Mouse (Mus musculus) erythroblast, adult 5-6 weeks (primary cell): Measurements from ENCODE around the gene Cd2. TPM values are rescaled to one million over a fixed set of nuclear protein-coding genes. Genes with fewer than 3 reads are reported as not detected.

ENCODE experiments used
- ATAC-seq: replicated peaks from 2 replicates; pipeline ENCODE4 v1.8.0; 2016; ENCODE audit warnings: moderate number of reproducible peaks, mild to moderate bottlenecking, moderate TSS enrichment, inconsistent platforms; ENCODE audit not compliant: poor library complexity, low FRiP score, severe bottlenecking
- total RNA-seq, 2 experiments: library from RNA; stranded (forward) in 1 of 2; stranded (reverse) in 1 of 2; fragments of 150-400 nt in 1 of 2; fragments of 200-764, 138-1000 nt in 1 of 2; gene quantifications; 2 replicates each; pipeline versions ENCODE4 v1.2.3 to v1.2.4; 2015 to 2017; ENCODE audit warnings: low replicate concordance in 2 of 2

The Cd2 gene
- total RNA-seq, 2 experiments from 2014 or later = not detected

- no peak for ATAC-seq
Observed at GRCm38 (mm10) chr3:101276501-101277320, 11.0 kb downstream of the Cd2 start.

DNA sequence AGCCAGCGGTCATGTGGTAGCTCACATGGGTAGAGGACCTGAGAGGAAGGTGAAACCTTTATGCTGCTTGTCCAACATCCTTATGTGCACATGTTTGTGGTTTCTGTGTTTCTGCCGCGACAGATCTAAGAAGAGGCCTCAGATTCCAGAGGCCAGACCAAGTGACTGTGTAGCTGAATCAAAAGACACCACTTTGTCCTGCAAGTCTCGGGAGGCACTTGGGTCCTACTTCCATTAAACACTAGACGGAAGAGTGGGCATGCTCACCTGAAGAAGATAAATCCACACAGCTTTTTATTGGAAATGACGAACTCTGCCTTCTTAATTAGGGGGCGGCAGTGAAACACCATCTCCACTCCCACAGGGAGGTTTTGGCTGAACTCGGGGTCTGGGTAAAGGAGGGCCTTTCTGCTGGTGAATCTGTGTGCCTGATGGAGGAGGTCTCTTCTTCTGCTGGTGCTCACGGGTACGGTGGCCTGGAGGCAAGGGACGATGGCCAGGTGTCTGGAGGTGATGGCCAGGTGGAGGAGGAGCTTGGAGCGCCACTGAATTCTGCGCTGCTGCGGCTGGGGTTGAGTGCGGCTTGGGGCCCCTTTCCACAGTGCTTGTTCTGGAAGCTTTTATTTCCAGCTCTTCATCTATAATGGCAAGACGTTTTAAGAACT, 12.0 kb downstream of the Cd2 start:
- ATAC-seq = no peak

DNA sequence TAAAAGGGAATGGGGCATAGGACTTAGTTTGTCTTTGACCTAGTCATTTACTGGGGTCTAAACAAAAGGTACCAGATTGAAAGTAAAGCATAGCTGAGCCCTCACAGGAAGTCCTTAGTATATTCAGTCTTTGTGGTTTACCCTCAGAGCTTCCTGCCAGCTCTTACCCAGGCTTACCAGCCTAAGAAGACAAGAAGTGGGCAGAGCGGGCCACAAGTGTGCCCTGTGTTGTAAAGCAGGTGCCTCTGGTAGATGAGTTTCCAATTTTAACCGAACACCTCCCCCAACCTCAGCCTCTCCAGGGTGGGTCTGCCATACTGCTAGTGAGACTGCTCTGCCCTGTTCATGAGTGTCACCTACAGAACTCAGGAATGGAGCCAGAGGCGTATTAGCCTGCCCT, 12.9 kb downstream of the Cd2 start:
- ATAC-seq = no peak

- no peak for ATAC-seq
Observed at GRCm38 (mm10) chr3:101274041-101274770, 13.5 kb downstream of the Cd2 start.

GRCm38 (mm10) chr3:101272166-101272565, 15.6 kb downstream of the Cd2 start:
- no peak for ATAC-seq

GRCm38 (mm10) chr3:101270833-101271232, 16.9 kb downstream of the Cd2 start:
- ATAC-seq = no peak

GRCm38 (mm10) chr3:101268361-101268760, 19.4 kb downstream of the Cd2 start:
- no peak for ATAC-seq

DNA sequence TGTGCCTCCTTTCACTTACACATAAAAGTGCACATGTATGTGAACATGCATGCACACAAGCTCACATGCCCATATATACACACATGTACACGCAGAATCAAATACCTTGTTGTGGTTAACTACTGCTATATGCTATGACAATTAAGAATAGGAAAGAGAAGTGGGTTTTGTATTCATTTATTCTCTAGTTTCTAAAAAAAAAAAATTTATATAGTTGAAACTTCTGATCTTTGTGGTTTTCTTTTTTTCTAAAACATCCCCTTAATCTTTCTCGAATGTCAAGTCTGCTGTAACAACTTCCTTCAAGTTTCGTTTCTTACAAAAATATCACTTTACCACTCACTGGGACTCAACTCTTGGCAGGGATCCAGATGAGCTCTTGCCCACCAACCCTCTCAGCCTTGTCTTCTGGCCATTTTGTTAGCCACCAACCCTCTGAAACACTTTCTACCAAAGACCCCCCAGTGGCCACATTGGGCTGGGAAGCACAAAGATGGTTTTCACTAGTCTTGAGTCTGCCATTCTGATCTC, 22.1 kb downstream of the Cd2 start:
- ATAC-seq = no peak

DNA sequence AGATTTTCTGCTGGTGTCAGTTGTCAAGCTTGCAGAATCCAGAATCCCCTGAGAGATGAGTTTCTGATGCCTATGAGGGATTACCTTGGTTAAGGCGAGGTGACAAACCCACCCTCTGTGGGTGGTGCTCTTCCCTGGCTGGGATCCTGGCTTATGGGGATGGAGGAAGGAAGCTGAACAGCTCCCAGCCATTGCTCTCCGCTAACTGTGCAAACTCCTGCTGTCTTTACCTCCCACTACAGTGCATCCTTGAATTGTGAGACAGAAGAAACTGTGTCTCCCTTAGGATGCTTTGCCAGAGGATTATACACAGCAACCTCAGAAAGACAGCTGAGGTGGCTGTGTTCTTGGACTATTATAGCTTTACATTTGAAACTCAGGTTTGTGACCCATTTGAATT, 28.8 kb downstream of the Cd2 start:
- no peak for ATAC-seq

DNA sequence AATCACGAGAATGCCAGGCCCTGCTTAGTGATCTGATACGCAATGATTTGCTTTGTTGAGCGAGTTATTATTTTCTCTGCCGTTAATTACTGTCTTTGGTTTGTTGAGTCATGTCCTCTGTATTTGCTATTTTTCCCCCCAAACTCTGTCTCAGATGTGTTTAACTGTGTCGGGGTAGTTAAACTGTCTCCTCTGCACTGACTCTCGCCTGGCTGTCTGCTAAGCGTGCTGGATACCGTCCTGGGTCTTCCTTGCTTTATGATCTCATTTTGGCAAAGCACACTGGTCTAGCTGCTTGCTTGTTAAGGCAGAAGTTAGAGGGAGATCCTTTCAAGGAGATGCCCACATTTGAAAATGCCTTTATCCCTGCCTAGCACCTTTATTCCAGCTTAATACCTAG, 31.6 kb downstream of the Cd2 start:
- ATAC-seq = no peak

DNA sequence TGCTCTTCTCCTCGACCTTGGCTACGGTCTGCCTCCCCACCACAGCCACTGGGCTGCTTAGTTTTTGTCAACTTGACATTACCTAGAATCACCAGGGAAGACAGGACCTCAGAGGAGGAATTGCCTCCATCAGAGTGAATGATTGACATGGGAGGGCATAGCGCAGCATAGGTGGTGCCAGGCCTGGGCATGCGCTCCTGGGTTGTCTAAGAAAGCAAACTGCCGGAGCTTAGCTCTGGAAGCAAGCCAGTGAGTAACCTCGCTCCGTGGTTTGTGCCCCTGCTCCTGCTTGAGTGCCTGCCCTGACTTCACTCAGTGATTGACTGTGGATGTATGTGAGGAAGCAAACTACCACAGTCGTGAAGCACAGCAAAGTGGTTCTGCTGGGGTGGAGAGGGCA, 35.6 kb downstream of the Cd2 start:
- ATAC-seq = no peak

DNA sequence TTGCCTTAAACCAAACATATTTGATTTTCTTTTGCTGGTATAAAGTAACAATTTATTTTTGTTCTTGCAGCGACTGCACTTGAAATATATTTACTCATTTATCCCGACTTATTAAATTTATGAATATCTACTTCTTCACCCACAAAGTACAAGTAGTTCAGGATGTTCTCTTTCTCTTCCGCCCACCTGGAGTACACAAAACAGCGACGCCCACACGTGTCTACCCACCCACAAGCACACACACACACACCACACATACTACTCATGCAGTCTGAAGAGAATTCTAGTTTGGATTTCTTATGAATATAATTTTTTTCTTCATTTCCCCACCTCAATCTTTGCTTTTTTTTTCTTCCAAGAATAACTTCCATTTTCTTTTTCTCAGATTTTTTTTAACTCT, 37.9 kb downstream of the Cd2 start:
- no peak for ATAC-seq

GRCm38 (mm10) chr3:101245212-101245611, 42.5 kb downstream of the Cd2 start:
- no peak for ATAC-seq

DNA sequence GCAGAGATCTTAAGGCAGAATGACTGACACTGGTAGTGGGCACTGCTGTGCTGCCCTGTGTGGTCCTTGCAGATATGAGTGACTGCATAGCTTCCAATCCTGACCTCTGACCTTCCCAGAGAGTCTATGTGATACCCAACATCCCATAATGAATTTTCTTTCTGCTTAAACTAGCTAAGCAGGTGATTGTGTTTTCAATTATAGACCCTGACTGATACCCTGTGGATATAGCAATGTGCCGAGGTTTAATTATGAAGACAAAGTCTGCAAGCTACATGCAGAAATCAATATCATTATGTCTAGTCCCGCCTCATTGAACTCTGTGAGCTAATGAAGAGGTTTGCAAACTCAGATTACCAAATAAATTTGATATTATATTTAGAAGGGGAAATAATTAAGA, 44.7 kb downstream of the Cd2 start:
- no peak for ATAC-seq

DNA sequence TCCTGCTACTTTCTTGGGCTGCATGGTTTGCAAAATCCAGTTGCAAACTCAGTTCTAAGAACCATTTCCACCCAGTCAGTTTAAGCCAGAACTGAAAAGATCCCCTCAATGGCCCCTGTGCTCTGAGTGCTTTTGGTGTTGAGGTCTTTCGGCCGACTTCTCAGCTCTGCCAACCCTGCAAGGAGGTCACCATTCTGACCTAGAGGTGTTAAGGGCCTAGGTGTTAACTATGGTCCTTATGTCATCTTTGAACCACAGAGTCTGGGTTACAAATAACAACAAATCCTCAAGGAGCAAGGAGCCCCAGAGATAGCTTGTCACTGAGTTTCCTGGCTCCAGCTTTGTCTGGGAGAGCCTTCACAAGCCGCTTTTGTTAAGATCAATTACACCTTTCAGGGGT, 45.9 kb downstream of the Cd2 start:
- ATAC-seq = no peak

- no peak for ATAC-seq
Observed at GRCm38 (mm10) chr3:101240859-101241258, 46.9 kb downstream of the Cd2 start.

- ATAC-seq = no peak
Observed at GRCm38 (mm10) chr3:101239236-101239635, 48.5 kb downstream of the Cd2 start.

DNA sequence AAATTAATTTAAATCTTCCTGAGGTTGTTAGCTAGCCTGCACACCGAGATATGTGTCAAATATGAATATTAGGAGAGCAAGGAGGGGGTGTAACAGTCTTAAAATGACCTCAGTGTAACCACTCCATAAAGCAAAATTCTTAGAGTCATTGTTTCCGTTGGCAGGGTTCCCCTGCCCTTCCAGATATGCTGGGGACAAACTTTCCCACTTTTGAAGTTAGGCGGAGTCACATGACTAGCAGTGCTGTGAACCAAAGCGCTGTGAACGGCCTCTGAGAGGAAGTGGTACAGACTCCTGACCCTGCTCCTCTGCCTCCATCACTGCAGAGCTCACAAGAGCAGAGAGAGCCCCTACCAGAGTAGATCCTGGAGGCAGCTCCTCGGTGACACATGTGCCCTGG, 49.0 kb downstream of the Cd2 start:
- ATAC-seq = no peak

GRCm38 (mm10) chr3:101236995-101237808, 50.5 kb downstream of the Cd2 start:
- no peak for ATAC-seq

DNA sequence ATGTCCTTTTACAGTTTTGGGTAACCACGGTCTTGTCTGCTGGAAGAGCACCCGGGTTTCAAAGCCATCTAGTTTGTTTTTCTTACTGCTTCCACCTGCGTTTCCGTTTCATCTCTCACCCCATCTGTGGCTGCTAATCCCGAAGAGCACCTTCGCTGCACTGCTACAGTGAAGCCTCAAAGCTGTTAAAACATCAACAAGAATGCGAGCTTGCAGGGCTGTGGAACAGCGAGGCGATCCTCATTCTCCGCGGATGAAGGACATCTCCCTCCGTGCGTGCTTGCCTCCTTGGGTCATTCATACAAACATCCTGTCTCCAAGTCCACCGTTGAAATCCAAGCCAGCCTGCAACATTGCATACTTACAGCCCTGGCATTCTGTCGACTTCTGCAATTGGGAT, 51.5 kb downstream of the Cd2 start:
- ATAC-seq = no peak
